Mouse (Mus musculus): ENCODE measurements around the gene Gtpbp1.

DNA sequence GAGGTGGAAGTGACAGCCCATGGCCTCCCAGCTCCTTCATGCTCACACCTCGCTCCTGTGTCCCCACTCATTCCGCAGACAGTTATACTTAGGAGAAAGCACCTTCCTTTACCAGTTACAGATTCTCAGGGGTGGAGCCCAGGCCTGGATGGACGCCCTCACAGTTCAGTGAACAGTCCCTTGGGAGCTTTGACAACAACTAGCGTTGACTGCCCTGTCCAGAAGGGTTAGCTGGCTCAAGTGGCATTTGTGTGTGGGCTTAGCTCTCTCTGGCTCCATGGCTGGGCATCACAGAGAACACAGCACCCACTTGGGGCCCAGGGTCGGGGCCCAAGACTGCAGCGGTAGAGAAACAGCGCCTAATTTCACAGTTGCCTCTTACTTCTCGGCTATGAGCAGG is 43.7 kb downstream of the Gtpbp1 start:
- TF ChIP-seq POLR2A (IDR thresholded peaks at IDR 0.05; ENCODE audit: borderline replicate concordance, extremely low read depth, low read depth, low read length) = no peak
- TF ChIP-seq CTCF (IDR thresholded peaks at IDR 0.05; ENCODE audit: insufficient read depth, low read length) = no peak
